Mouse (Mus musculus) v-Abl transformed pro-B cells (cell line): ENCODE measurements around the gene Ldb1.

Source experiments
- in situ Hi-C, 2 experiments: fragments of 400-800 bp; cut with MboI; formaldehyde crosslinking; loops; one replicate each; pipeline ENCODE4 v1.15.1; 2025; ENCODE audit not compliant: unreplicated experiment in 2 of 2

Ldb1 gene

GRCm38 (mm10) chr19:45991171-45991570, 53.8 kb downstream of the Ldb1 start:
- in situ Hi-C loops = no loop called here

- in situ Hi-C loops = no loop called here
Measured at GRCm38 (mm10) chr19:45988238-45988637, 56.8 kb downstream of the Ldb1 start.

DNA sequence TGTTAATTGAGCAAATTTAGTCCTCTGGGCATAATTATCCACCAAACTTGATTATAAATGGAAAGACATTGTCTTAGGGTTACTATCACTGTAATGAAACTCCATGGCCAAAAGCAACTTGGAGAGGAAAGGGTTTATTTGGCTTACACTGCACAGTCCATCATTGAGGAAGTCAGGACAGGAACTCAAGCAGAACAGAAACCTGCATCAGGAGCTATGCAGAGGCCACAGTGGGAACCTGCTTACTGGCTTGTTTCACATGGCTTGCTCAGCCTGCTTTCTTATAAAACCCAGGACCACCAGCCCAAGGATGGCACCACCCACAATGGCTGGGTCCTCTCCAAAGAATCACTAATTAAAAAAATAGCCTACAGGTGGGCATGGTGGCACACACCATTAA, 60.6 kb downstream of the Ldb1 start:
- in situ Hi-C loops = no loop called here
